Mouse (Mus musculus) neural tube, embryonic 15.5 days (tissue): ENCODE measurements around the gene Fkbp1a. TPM values are rescaled to one million over a fixed set of nuclear protein-coding genes. Genes with fewer than 3 reads are reported as not detected.

ENCODE experiments used
- ATAC-seq: fragments of 200-750 bp; cut with Nextera tagmentation; 2 replicates; pipeline ENCODE4 v1.8.0; 2017; ENCODE audit warnings: mild to moderate bottlenecking, moderate TSS enrichment, moderate library complexity; ENCODE audit not compliant: low FRiP score
- H3K27ac ChIP-seq: fragments of 300-500 bp; sonication (generic); replicated peaks from 2 replicates; pipeline ENCODE4 v1.5.1; 2015; ENCODE audit warnings: mild to moderate bottlenecking, inconsistent platforms
- H3K27me3 ChIP-seq: fragments of 300-500 bp; sonication (generic); replicated peaks from 2 replicates; pipeline ENCODE4 v1.6.1; 2015; ENCODE audit warnings: inconsistent platforms
- H3K36me3 ChIP-seq: fragments of 300-500 bp; sonication (generic); 2 replicates; pipeline ENCODE4 v1.6.1; 2015; ENCODE audit warnings: inconsistent platforms
- H3K4me1 ChIP-seq: fragments of 300-500 bp; sonication (generic); 2 replicates; pipeline ENCODE4 v1.6.1; 2015; ENCODE audit warnings: inconsistent platforms
- H3K4me2 ChIP-seq: fragments of 300-500 bp; sonication (generic); 2 replicates; pipeline ENCODE4 v1.6.1; 2015; ENCODE audit warnings: inconsistent platforms, mild to moderate bottlenecking, moderate library complexity
- H3K4me3 ChIP-seq: fragments of 300-500 bp; sonication (generic); replicated peaks from 2 replicates; pipeline ENCODE4 v1.5.1; 2015; ENCODE audit warnings: mild to moderate bottlenecking, inconsistent platforms
- H3K9ac ChIP-seq: fragments of 300-500 bp; sonication (generic); replicated peaks from 2 replicates; pipeline ENCODE4 v1.6.1; 2015; ENCODE audit warnings: mild to moderate bottlenecking, inconsistent platforms
- H3K9me3 ChIP-seq: fragments of 300-500 bp; sonication (generic); replicated peaks from 2 replicates; pipeline ENCODE4 v1.6.1; 2016; ENCODE audit warnings: inconsistent platforms
- WGBS: fragments of 180-500 bp; shearing (Covaris S2); methylation state at CpG from one replicate; pipeline ENCODE4 v1.1.7; 2015; ENCODE audit warnings: mixed read lengths; 5-methylcytosine and 5-hydroxymethylcytosine counted together
- polyA plus RNA-seq: library from polyadenylated mRNA; unstranded; fragments of >200 nt; fragmentation: Nextera tagmentation; extraction: Ambion mirVana; gene quantifications from 2 replicates; pipeline ENCODE4 v1.2.1, GENCODE M21; 2015

Gene Fkbp1a
- polyA plus RNA-seq, 1 experiment from 2014 or later = 644 TPM

DNA sequence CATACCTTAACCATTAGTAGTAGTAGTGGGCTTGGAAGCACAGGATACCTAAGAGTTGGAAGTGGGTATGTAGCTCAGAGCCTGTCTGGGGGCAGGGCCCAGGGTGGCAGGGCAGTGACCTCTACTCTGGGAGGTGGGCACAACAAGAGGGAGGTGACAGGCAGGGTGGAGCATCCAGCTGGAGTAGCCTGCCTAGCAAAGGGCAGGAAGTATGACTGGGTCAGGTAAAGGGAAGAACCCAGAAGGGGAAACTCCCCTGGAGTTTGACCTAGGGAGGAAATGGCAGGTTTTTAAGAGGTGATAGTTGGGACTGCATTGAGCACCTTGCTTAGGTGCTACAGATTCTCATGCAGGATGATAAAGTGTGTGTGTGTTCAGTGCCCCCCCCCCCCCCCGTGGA lies 38.7 kb downstream of the Fkbp1a start:
- ATAC-seq = no peak
- WGBS = 36% methylated on average over 1 of the region's 1 CpGs
- peaks cover 6% of the 10 kb centered on the region for H3K4me1 ChIP-seq

DNA sequence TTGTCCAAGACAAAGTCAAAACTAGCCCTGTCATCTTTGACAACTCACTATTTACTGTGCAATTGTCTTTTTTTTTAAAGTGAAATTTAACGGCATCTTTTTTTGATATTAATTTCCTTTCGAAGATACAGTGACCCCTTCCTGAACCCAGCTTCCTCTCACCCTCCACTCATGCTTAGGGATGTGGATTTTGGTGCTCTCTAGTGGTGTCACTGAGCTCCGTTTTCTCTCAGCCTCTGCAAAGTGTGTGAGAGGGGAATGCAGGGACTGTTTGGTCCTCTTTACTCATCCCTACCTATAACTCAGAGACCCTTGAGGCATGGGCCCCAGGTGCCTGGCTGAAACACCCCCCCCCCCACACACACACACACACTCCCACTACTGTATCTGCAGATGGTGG lies 43.7 kb downstream of the Fkbp1a start:
- Histone ChIP-seq H3K27me3 (no peaks in the 10 kb centered on the region), H3K27ac (no peak overlapping the region), H3K4me1 (no peaks in the 10 kb centered on the region), H3K36me3 (no peaks in the 10 kb centered on the region), H3K9ac (no peak overlapping the region), H3K4me3 (no peak overlapping the region), H3K9me3 (no peaks in the 10 kb centered on the region), H3K4me2 (no peak overlapping the region)
- whole genome bisulfite sequencing = 67% methylated on average over 3 of the region's 3 CpGs
- ATAC-seq = no peak

More for the DNA sequence above, 38.7 kb downstream of the Fkbp1a start:
- H3K27ac ChIP-seq = no peak overlapping the region
- H3K4me3 ChIP-seq = no peak overlapping the region
- H3K36me3 ChIP-seq = no peaks in the 10 kb centered on the region
- no peak overlapping the region for H3K4me2 ChIP-seq
- no peak overlapping the region for H3K9ac ChIP-seq
- H3K27me3 ChIP-seq = no peaks in the 10 kb centered on the region
- H3K9me3 ChIP-seq = no peaks in the 10 kb centered on the region

DNA sequence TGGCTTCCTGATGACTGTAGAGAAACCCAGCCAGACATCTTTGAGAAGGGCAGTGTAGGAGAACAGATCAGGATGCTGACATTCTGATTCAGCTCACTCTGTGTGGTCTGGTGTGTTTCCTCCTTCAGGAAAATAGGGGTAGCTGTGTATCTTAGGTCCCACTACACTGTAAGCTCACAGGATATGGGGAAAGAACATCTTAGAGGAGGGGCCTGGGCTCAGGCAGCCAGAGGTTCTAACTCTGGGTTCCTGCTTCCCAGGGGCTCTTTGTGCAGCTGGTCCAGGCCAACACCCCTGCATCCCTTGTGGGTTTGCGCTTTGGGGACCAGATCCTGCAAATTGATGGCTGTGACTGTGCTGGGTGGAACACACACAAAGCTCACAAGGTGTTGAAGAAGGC lies 44.5 kb downstream of the Fkbp1a start:
- Histone ChIP-seq H3K27me3 (no peaks in the 10 kb centered on the region), H3K4me1 (no peaks in the 10 kb centered on the region), H3K27ac (no peak overlapping the region), H3K9ac (no peak overlapping the region), H3K4me2 (no peak overlapping the region), H3K4me3 (no peak overlapping the region), H3K36me3 (peaks cover 7% of the 10 kb centered on the region), H3K9me3 (no peaks in the 10 kb centered on the region)
- 95% methylated on average over 1 of the region's 1 CpGs for whole genome bisulfite sequencing
- ATAC-seq = no peak

DNA sequence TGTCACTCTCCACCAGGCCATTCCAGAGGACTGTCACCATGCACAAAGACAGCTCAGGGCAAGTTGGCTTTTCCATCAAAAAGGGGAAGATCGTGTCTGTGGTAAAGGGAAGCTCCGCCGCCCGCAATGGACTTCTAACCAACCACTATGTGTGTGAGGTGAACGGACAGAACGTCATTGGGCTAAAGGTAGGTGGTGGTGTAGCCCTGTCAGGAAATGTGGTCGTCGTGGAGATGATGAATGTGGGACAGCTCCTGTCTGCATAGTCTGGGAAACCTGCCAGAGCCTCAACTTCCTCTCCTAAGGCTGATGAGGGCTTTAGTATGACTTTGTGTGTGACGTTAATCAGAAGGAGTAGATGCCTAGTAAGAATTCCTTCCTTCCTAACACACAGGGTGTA lies 45.0 kb downstream of the Fkbp1a start:
- H3K36me3 ChIP-seq = peaks cover 12% of the 10 kb centered on the region
- ATAC-seq = no peak
- no peak overlapping the region for H3K9ac ChIP-seq
- WGBS = 78% methylated on average over 9 of the region's 9 CpGs
- no peaks in the 10 kb centered on the region for H3K9me3 ChIP-seq
- H3K4me3 ChIP-seq = no peak overlapping the region
- no peak overlapping the region for H3K27ac ChIP-seq
- no peaks in the 10 kb centered on the region for H3K4me1 ChIP-seq
- H3K4me2 ChIP-seq = no peak overlapping the region
- no peaks in the 10 kb centered on the region for H3K27me3 ChIP-seq

DNA sequence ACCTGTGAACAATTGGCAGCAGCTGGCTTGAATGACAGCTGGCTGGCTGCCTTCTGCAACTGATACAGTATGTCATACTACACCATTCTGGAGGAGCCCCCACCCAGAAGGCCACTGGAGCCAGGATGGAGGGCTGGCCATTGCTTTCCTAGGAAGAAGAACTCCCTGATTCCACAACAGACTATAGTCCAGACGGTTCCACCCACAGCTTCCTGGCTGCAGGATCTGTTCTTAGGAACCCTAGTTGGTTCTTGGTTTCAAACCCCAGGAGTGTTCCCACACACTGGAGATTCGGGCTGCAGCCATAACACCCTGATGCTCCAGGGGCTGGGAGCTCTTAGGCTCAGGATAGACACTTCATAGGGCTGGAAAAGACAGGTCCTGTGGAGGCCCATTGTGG lies 55.8 kb downstream of the Fkbp1a start:
- H3K36me3 ChIP-seq = peaks cover 68% of the 10 kb centered on the region
- no peak for ATAC-seq

DNA sequence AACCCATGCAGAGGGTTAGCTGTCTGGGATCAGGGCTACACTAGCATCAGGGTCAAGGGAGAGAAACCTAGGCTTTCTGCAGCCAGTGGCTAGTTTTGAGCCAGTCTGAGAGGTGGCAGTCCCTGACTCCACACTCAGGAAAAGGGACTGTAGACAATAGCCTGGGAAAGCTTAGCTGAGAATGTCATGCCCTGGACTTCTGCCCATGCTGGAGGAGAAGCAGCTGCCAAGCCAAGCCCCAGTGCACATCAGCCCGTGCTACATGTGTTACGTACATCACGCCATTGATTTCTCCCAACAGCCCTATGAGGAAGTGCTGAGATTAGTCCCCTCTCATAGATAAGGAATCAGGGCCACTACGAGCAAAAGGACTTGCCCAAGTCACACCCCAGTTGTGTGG lies 59.8 kb downstream of the Fkbp1a start:
- no peak for ATAC-seq
- Histone ChIP-seq H3K27me3 (no peaks in the 10 kb centered on the region), H3K27ac (no peak overlapping the region), H3K36me3 (peaks cover 32% of the 10 kb centered on the region; the same call in 1 of the 2 replicates), H3K4me1 (peaks cover 42% of the 10 kb centered on the region), H3K9ac (no peak overlapping the region), H3K4me2 (no peak overlapping the region), H3K4me3 (no peak overlapping the region), H3K9me3 (no peaks in the 10 kb centered on the region)
- 57% methylated on average over 4 of the region's 4 CpGs for WGBS

More for the DNA sequence above, 55.8 kb downstream of the Fkbp1a start:
- Histone ChIP-seq H3K4me2 (no peak overlapping the region), H3K27ac (no peak overlapping the region), H3K9ac (no peak overlapping the region), H3K4me3 (no peak overlapping the region), H3K9me3 (no peaks in the 10 kb centered on the region), H3K4me1 (peaks cover 12% of the 10 kb centered on the region), H3K27me3 (no peaks in the 10 kb centered on the region)
- WGBS = 86% methylated on average over 2 of the region's 2 CpGs

DNA sequence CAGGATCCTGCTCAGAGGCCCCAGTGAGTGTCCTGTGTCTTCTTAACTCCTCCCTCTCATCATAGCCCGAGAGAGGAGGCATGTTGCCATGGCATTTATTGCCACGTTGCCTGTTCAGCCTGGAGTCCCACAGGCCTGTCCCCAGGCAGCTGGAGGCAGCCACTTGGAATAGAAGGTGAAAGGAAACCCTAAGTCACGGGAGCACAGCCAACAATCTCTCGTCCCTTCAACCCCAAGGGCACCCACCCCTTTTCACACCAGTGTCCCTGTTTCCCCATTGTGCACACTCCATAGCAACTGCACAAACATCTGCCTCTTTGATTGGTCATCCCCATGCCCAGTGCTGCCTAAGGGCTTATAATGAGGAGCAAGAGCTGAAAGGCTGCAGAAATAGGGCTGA lies 61.3 kb downstream of the Fkbp1a start:
- peak; percentile 74 for ATAC-seq
- H3K4me3 ChIP-seq = no peak overlapping the region
- 9% methylated on average over 4 of the region's 4 CpGs for WGBS
- H3K27me3 ChIP-seq = no peaks in the 10 kb centered on the region
- no peak overlapping the region for H3K9ac ChIP-seq
- H3K27ac ChIP-seq = peak overlapping the region; percentile 70
- H3K4me1 ChIP-seq = peaks cover 42% of the 10 kb centered on the region
- peaks cover 18% of the 10 kb centered on the region; the same call in 1 of the 2 replicates for H3K36me3 ChIP-seq
- no peaks in the 10 kb centered on the region for H3K9me3 ChIP-seq
- no peak overlapping the region for H3K4me2 ChIP-seq

DNA sequence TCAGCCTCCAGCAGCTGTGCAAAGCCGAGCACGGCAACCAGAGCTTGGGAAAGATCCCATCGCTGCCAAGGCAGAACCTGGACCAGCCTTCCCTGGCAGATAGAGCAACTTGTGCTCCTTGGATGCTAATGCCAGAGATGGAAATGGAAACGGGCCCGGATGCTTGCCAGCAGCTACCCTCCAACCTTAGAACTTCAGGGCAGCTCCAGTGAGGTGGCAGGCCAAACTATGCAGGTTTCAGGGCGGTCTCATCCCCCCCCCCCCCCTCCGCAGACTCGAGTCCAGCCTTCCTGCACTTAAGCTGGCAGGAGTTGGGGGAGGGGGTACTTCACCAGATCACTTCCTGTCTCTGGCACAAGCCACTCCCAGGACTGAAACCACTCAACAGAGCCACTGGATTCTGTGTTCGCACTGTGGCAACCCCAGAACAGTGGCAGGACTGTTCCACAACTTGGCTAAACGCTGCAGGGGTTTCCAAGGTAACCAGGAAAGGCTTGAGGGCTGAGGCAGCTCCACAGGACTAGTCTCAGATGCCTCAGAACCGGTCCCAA lies 63.2 kb downstream of the Fkbp1a start:
- Histone ChIP-seq H3K9me3 (no peaks in the 10 kb centered on the region), H3K4me1 (peaks cover 48% of the 10 kb centered on the region), H3K4me3 (no peak overlapping the region), H3K27ac (peak overlapping the region; percentile 70), H3K9ac (no peak overlapping the region), H3K4me2 (peak overlapping the region; percentile 19), H3K36me3 (peaks cover 5% of the 10 kb centered on the region; the same call in 1 of the 2 replicates), H3K27me3 (no peaks in the 10 kb centered on the region)
- WGBS = 51% methylated on average over 11 of the region's 11 CpGs
- ATAC-seq = peak; percentile 55

DNA sequence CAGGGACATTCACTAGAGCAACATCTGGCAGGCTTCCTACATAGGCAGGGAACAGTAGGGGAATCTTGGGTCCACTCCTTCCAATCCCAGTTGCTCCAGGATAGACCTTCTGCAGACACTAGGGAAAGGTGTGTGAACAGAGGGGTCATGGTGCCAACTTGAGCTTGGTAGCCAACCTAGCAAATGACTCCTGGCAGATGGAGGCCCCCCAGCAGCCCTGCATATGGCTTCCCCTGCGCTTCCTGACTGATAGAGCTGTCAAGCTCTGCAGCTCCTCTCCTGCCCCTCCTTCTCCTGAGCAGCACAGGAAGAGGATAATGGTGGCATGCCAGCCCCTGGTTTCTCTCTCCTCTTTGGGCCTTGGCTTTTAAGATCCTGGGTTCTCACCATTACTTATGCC lies 66.2 kb downstream of the Fkbp1a start:
- 83% methylated on average over 1 of the region's 1 CpGs for WGBS
- Histone ChIP-seq H3K4me3 (no peak overlapping the region), H3K4me2 (no peak overlapping the region), H3K36me3 (no peaks in the 10 kb centered on the region), H3K4me1 (peaks cover 32% of the 10 kb centered on the region), H3K27me3 (no peaks in the 10 kb centered on the region), H3K9ac (no peak overlapping the region), H3K27ac (no peak overlapping the region), H3K9me3 (no peaks in the 10 kb centered on the region)
- ATAC-seq = no peak

DNA sequence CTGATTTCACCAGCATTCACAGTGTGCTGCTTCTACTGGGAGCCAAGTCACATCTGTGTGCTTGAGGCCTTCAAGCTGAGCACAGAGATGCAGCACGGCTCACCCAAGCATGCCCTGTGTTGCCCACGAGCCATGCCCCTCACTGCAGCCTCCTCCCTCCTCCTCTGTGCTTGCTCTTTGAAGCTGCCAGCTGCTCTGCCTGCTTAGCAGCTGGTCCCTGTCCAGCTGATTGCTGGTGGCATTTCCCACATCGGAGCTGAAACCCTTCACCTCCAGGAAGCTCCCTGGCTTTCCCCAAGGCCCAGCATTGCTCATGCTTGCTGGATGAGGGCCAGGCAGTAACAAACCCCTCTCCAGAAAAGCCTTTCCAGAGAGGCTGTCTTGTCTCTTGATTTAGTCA lies 67.7 kb downstream of the Fkbp1a start:
- no peak overlapping the region for H3K27ac ChIP-seq
- H3K9ac ChIP-seq = no peak overlapping the region
- 12% methylated on average over 3 of the region's 3 CpGs for whole genome bisulfite sequencing
- H3K4me2 ChIP-seq = no peak overlapping the region
- ATAC-seq = no peak
- no peaks in the 10 kb centered on the region for H3K36me3 ChIP-seq
- peaks cover 17% of the 10 kb centered on the region for H3K4me1 ChIP-seq
- H3K4me3 ChIP-seq = no peak overlapping the region
- no peaks in the 10 kb centered on the region for H3K27me3 ChIP-seq
- no peaks in the 10 kb centered on the region for H3K9me3 ChIP-seq
